Mouse (Mus musculus) ovary, postnatal 14 days (tissue): ENCODE measurements at regions not wholly inside any gene's neighbourhood (a gene's known extent, or its start where the extent isn't known, plus 50 kb on each side); places are given as distances from the start of the nearest gene placed in this dataset.

ENCODE experiments used
- DNase-seq: peaks from one replicate; pipeline ENCODE4 v3.0.0; 2022; ENCODE audit warnings: low spot score

DNA sequence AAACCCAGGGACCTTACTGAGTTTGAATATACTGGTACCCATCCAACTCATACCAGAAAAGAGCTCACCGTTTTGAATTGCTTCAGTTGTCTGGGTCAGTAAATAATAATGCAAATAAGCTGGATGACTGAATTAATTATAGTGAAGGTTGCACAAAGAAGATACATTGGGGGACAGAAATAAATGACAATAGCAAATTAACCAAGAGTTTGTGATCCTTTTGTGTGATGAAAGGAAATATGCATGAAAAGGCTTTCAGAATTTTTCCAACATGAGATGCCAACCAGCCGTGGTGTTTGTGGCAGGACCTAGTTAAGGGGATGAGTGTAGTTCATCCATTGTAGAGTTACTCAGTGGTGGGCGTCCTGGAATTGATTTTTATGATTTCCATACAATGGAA lies 186.5 kb upstream of the Pik3r1 start:
- DNase-seq, result no peak

DNA sequence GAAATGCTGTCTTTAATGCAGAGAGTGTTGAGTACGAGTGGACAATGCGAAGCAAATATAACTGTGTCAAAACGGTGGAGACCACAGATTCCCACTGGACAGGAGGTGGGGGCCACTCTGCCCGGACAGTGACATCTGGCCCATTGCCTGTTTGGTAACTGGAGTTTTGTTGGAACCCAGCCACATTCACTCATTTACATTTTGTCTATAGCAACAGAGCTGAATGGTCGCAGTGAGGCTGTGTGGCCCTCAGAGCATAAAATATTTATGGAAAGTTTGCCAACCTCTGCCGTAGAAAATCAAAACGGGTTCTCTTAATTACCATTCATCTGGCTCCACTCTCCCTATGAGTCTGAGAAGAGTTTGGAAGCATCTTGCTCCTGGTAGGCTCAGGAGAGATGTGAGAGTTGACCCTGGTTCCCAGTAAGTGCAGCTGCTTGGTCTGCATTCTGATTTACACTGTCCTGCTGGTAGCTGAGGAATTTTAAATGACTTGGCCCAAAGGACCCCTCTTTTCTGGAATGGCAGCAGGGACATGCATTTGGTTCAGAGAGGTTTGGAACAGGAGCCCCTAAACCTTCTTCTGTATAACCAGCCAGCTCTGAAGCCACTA lies 187.9 kb upstream of the Pik3r1 start:
- DNase-seq, result no peak

DNA sequence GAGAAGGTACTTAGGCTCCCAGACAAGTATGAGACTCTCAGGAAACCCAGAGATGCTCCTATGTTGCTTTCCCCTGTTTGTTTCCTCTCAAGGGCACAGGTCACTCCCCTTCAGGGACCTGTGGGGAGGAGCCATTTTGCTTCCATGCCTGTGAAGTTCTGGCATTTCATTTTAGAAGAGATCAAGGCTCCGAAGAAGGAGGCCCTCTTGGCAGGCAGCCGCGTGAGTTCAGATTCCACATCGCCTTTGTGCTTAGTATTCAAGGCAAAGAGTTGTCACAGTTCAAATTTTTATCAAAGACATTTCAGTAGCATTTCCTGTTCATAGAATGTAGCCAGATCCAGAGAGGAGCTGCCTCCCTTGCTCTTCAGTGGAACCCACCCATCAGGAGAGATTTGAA lies 189.8 kb upstream of the Pik3r1 start:
- DNase-seq, result no peak

DNA sequence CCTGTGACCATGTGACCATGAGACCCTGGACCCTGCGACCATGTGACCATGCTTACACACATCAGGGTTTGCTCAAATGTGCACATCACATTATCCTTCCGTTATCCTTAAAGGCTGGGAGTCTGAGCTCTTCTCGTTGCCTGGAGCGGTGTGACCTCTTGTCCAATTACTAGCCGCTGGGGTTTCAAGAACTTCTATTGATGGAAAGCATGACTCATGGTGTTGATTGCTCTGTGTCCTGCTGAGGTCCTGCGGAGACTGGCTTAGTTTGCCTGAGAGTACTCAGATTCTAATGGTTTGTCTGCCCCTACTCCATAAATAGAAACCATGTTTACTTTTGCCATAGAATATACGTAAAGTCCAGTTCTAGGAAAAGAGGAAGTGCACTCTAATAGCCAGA lies 197.5 kb upstream of the Pik3r1 start:
- no peak for DNase-seq

DNA sequence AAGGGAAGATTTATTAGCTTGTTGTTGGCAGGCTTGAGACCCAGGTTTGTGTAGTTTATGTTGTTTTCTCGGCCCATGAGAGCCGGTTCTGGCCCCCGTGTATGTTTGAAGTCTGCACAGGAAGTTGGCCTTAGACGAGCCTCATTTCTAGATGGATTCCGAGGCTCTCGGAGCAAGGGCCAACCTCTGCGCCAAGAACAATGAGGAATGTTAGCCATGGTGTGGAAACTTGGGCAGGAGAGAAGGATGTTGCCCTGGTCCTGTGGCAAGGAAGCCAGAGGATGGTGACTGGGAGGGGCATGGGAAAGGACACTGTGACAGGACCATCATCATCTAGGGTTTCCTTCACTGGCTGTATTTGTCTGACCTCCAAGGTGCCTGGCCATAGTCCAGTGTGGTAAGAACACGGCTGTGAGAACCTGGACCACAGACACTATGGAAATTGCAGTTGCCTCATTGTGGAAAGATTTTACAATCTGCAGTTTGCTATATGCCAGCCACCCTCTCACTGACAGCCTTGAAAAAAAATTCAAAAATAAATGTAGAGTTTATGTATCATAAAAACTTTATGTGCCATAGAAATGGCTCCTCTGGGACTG lies 198.9 kb upstream of the Pik3r1 start:
- no peak for DNase-seq

DNA sequence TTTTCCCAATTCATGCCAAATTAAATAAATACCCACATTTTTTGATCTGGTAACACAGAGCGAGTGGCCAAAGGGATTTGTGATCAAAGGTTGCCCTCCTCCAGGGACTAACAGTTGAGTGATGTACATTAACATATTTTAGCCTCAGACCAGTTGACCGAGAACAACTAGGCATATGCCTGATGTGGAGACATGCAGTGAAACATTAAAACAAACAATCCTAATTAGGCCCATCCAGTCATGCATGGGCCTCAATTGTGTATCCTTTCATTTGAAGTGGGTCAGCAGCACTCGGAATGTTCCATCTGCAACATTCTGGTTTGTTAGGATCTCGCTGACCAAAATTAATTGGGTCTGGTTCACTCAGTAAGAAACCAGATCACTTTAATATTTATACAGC lies 199.4 kb upstream of the Pik3r1 start:
- no peak for DNase-seq

DNA sequence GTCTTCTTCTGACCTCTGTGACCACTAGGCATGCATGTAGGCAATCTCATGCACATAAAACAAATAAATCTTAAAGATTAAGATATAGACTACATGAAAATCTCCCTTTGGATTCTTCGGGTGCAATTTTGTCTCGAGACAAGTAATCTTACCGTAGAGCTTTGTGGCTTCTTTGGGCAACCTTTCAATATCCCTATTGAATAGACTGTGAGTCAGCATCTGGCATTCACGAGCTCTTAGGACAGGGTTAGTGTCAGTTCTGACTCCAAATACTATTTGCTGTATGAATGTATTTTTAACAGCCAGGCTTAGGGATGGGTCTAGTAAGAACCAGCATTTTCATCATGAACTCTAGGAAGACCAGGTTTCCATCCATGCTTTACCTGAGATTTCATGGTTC lies 208.7 kb upstream of the Pik3r1 start:
- no peak for DNase-seq

DNA sequence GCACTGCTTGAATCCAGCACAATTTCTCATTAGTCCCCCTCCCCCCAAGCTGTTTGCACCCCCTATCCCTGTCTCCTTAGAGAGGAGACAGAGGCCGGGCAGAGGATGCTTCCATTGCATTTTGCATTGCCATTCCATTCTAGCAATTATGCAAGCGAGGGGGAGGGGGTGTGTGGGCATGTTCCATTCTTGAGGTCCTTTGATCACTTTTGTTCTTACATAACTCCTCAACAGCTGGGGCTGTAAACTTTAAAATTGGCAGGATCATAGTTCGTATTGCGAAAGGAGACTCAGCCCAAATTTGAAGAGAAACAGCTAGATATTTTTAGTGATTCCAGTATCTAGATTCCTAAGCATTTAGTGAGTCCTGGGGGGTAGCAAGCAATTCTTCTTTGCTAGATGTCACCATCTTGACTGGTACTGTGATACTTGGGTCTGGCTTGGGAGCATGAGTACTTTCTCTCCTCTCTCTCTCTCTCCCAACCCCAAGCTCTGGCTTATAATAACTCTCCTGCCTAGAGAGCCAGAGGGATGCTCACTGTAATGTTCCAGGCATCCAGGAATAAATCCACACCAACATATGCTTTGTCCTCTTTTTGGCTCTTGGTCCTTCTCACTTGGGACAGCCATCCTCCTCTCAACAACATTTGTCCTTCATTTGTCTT lies 212.3 kb upstream of the Pik3r1 start:
- no peak for DNase-seq

DNA sequence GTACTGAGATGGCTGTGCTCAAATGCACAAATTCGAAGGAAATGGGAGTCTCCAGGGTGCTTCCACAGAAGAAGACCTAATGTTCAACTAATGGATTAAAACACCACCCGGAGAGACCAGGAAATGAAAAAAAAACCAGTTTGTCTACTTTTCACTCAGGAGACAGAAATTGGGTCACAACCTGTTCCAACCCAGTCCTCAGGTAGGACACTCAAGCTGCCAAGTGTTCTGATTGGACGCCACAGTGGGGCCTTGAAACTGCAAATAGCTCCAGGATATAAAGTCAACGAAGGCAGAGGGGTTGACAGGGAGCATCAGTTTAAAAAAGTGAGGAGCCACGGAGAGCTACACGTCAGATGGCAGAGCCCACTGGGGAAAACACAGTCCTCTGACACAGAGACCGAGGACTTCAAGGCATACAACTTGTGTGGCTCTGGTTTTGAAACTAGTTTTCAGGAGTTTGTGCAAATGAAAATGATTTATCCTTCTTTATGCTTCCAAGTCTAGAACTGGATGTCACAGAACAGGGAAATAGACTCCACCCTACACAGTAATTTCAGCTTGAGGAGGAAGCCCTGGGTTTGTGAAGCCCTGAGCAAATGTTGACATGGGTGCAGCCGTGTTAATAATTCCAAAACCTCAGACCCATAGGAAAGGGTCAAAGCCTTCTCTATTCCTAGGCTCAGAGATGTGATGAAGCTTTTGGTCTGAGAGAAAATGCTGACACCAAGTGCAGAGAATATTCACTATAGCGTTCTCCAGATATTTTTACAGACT lies 220.8 kb upstream of the Pik3r1 start:
- DNase-seq, result no peak

DNA sequence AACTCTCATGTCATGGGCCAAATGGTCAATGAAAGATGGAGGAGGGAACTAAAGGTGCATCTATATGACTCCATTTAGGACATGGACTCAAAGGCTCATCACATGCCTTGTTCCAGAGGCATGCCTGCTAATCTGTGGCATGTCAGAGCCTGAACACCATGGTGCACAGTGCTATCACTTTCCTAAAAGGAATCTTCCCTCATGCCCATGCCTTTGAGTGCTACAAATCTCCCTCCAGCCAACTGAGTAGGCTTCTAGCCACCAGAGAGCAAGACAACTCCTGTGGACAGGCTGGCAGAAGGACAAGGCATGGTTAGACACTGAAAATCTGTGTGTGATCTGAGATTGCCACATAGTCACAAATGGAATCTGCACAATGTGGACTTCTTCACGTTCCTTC lies 223.7 kb upstream of the Pik3r1 start:
- DNase-seq, result no peak

DNA sequence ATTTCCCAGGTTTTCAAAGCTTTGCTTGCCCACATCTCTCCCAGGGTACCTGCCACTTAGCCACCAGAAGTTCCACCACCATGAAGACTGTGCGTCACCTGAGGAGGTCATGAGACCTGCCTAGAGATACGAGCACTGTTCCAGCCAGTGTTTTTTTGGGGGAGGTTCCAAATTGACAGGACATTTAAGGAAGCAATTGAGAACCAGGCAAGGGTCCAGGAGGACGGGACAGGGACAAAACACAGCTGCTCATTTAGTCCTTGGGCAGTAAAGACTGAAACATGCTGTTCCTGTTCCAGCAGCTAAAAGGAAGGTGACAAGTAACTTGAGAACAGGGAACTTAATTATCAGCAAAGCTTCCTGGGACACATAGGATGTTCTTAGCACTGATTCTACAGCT lies 226.8 kb upstream of the Pik3r1 start:
- DNase-seq, result no peak

DNA sequence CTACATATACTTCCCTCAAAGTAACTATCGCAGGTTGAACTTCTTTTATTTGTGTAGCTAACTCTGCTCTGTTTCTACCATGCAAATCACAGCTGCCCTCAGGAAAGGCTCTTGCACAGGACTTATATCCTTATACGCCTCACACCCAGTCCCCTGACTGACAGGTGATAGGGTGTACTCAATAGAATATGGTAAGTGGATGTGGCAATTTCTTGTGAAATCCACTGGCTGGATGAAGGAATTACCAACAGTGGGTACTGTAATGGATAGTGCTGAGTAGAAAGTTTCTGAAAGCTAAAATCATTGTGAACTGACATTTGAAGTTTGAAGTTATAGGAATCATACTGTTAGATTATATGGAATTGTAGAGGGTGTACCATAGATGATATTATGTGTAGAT lies 227.5 kb upstream of the Pik3r1 start:
- no peak for DNase-seq

DNA sequence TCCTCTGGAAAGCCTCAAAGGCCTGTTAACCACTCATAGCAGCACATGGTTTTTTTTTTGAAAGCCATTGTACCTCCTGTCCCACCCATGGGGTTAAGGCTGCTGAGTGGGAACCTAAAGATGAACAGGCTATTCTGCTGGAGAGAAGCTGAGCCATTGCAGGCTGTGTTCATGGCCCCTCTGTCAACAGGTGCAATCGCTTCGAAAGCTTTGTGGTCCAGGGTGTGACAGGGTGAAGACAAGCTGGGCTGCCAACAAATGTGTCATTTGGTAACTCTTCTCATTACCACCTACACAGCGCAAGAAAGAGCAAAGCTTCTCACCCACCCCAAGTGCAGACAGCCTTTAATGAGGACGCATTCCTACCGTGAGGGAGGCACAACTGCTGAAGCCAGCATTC lies 228.1 kb upstream of the Pik3r1 start:
- DNase-seq, result no peak

DNA sequence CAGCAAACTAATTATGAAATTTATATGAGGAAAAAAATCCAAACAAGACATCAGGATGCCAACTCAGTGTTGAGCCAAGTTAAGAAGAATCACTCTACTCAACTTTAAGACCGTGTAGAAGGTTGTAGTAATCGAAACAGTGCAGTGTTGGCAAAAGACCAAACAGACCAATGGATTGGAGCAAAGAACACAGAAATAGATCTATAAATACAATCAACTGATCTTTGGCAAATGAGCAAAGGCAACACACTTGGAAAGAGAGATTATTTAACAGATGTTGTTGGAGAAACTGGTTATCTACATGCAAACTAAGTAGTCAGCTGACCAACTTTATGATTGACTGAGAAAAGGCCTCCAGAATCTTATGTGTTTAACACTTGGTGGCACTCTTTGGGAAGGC lies 229.4 kb upstream of the Pik3r1 start:
- no peak for DNase-seq

DNA sequence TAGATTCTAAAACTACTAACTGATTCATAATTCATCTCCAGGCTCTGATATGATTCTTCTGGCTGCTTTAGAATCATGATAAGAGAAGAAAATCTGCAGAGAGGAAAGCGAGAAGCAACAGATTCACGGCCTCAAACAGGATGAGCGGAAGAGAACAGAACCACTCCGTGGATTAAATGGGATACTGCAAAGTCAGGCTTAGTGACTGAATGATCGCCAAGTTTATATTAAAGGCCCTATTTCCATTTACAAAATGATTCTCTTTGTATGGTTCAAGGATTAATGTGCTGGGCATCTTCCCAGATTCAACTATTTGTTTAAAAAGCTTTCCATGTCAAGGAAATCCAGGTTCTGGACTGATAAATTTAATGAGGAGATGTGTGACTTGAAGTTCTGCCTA lies 238.5 kb upstream of the Pik3r1 start:
- no peak for DNase-seq

DNA sequence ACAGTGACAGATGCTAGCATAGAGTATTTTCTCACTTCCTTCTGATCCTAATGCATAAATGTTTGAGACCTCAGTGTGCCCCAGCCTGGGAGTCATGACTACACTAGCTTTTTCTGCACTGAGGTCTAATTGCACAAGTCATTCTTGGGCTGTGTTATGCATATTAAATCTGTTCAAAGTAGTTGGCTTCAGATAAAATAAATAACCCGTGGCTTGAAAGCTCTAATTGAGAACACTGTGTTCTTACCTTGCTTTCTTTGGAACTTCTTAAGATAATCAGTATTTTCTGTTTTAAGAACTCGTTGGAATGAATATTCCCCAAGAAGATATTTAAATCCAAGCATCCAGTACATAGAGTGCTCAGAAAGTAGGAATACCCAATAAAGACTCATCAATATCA lies 243.9 kb upstream of the Pik3r1 start:
- no peak for DNase-seq

DNA sequence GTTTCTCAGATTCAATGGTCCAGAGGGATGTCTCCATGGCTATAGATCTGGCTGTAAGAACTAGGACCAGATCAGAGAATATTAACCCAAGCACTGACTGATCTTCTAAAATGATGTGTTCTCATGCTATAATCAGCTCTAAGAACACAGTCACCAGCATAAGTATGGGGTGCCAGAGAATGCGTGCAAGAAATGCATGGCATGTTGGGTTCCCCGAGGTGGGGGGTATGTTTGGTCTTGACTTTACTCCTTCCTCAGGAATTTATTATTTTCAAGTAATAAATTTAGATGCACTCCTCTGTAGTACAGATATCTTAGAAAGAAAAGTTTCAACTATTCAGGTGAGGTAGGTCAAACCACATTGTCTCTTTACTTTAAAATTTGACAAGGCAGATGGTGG lies 246.5 kb upstream of the Pik3r1 start:
- DNase-seq, result no peak

DNA sequence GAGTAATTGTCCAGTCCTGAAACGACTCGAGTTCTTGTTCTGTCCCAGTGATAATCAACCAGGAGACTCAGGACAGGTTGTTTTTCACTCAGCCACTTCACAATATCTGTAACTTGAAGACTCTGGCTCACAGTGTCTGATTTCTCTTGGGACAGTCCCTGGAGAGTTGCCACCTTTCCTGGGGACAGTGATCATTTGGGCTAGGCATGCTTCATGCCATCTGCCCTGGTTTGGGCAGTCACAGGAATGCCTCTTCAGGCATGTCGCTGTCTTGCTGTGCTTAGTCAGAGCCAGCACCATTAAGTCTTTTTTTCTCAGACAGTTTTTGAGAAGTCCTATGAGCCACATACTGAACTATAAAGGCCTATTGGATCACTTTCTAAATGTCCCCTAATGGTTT lies 246.9 kb upstream of the Pik3r1 start:
- DNase-seq, result no peak

DNA sequence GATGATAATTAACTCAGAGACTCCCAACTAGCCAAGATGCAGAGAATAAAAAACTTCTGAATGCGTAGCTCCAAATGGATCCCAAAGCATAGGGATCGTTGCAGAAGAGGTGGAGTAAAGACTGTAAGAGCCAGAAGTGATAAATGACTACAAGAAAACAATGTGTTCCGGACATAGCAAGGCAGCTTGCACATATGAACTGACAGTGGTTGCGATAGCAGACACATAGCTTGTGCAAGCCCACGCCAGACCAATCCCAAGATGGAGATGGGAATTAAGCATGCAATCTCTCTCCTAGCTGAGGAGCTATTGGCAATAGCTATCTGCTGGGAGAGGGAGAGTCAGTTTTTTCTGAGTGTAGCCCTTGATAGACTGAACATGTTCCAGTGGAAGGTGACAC lies 248.5 kb upstream of the Pik3r1 start:
- DNase-seq, result no peak

DNA sequence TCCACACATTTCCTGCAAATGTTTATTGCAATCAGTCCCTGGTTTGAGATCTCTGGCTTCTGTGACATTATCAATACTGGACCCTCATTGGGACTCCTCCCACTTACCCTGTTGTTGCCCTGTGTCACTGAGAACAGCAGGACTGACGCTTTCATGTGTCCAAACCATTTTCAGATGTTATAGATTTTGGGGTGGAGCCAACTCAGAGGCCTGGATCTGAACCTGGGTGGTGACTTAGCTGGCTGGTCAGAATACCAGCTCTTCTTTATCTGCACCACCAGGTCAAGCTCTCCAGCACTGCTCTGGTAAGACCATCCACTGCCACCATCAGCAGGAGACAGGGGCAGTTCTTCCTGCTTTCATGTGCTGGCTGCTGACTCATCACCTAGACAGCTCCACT lies 254.3 kb upstream of the Pik3r1 start:
- no peak for DNase-seq

DNA sequence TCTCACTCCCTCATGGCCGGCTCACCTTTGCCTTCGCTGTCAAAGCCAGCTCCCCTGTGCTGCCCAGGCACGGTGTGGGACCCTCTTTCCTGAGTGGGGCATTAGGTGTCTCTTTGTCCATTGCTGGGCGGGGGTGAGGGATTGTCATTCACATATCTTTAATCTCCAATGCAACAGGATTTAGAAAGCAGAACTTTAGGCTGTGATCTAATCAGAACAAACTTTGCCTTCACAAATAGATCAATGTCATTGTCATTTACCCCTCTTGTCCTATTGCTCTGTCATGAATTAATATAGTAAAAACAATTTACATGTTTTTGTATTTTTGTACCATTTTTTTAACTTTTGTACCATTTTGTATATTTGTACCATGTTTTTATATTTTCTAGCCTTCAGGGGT lies 254.7 kb upstream of the Pik3r1 start:
- no peak for DNase-seq

DNA sequence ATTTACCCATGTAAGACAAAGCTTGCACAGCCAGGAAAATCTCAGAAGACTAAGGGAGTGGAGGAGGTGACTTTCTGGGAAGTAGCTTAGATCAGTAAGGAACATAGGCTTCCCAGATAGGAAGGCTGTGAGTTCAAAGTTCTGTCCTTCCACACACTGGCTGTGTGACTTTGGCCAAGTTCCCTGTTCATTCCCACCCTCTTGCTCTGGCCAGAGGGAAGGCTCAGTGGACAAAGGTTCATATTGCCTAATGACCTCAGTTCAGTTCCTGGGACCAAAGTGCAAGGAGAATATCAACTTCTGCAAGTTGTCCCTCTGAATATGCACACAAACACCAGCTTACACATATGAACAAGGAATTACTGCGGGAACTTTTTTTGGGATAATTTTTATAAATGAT lies 255.6 kb upstream of the Pik3r1 start:
- DNase-seq, result no peak

DNA sequence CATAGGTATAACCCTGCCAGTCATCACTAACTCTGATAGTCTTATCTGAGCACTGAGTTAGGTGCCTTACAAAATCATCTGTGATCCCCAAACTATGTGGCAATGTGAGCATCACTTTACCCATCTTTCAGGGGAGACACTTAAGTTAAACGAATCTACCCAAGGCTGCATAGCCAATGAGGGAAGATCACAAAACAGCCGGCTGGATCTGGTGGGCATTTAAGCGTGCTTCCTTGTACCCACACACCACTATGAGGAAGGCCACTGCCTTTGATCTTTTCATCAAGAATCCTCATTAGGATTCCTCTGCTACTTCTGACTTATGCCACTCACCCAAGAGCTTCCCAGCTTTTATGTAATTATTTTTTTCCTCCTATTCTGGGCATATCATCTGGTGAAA lies 257.1 kb upstream of the Pik3r1 start:
- DNase-seq, result no peak
